Mouse (Mus musculus) regulatory T cell (primary cell): ENCODE results near the gene Dcst1.

ENCODE experiments used
- in situ Hi-C: fragments of 300-600 bp; cut with MboI, MseI; formaldehyde crosslinking; loops from one replicate; pipeline ENCODE4 v1.15.1; 2025; ENCODE audit warnings: high pct_unique_total_duplicates

Gene Dcst1

DNA sequence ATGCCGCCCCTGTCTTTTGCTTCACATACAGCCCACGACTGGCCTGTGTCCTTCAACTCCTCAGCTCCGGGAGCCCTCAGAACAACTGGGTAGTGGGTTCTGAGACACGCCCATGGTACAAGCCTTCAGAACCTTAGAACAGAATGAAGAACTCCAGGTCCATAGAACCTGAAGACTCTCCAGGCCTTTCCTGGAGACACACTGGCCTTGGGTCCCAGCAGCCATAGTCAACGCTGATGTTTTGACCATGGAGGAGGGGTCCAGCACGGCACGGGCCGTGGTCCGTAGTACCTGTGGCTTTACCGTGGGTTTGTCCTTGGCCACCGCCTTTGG, at the start of gene Dcst1:
TSS of gene Dcst1 (minus strand) at position 101 of the 333 bp plus-strand sequence.
- in situ Hi-C loops: no loop called here

DNA sequence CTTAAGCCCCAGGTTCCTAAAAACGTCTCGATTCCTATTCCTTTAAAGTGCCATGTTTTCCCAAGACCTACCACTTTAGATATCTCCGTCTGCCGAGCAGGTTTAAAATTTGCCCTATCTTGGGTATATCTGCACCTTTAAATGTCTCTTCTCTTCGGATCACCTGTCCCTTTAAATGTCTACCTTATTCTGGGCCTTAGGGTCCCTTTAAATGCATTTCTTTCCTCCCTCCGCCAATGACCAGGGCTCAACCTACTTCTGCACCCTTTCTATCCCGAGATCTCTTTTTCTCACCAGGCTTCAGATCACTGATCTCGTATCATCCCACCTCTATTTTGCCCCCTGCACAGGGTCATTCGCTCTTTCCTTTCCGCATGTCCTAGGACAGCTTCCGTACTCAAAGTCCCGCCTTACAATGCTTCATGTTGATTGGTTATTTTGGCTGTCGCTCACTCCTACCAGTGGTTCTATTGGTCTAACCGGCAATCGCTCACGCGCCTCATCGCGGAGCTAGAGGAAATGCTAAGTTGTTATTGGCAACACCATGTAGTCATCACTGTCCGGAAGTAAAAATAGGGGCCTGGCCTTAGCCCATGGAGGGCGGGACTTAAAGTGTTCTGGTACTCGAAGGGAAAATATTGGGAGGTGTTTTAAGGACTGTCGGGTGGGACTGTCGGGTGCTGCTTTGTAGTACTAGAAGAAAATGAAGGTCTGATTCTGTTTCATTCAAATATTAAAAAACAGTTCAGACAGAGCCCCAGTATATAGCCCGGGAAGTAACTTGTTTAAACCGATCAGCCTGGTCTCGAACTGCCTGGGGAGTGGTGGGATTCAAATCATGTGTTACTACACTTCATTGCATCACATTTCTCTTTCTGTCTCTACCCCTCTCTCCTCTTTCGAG, 46.7 kb upstream of the Dcst1 start, which contains the start of gene Flad1:
TSS of gene Flad1 (minus strand) at position 381 of the 904 bp plus-strand sequence.
- in situ Hi-C loops: no loop called here

DNA sequence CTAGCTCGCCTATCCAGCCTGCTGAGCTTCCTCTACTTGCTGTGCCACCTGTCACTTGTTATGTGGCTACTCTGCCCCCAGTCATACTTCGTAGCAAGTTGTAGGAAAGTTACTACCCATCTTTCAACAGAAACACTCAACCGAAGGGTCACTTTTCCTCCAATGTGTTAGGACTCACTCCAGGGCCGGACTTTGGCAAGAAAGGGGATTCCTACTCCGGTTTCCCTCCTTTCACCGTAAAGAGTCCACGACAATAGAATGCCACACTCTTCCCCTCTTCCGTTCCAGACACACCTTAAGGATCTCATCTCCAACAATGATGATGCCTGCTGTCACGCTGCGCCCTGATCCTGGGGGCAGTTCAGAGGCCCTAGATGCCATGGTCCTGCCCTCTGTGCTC, 45.8 kb upstream of the Dcst1 start:
- in situ Hi-C loops: no loop called here

DNA sequence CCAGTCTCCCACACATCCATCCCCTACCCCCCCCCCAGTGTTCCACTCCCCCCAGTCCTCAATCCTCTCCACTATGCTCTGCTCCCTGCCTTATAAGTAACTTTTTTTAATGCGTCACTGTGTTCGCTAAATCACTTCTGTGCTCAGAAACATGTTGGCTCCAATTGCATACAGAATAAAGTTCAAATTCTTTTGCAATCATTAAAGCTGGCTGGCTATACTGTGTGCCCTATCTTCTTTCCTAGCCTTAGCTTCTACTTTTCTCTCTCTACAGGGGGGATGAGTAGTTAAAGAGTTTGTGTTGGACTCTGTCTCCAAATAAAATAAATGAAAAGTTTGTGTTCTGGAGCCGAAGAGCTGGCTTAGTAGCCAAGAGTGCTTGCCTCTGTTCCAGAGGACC, 44.6 kb upstream of the Dcst1 start:
- in situ Hi-C loops: no loop called here

DNA sequence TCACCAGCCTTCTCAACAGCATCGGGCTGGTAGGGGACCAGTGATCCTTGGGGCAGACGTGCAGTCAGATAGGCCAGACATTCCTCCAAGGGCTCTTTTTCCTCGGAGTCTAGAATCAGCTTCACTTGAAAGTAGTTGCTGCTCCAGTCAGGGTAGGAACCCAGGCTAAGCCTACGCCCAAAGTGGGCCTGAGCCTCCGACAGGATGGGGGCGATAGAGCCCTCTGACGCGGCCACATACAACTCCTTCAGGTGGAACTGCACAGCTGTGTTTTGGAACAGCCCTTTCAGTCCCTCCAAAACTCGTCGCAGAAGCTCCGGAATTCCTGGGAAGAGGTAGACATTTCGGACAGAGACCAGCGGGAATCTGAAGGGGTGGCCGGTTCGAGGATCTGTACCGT, 43.4 kb upstream of the Dcst1 start:
- in situ Hi-C loops: no loop called here

DNA sequence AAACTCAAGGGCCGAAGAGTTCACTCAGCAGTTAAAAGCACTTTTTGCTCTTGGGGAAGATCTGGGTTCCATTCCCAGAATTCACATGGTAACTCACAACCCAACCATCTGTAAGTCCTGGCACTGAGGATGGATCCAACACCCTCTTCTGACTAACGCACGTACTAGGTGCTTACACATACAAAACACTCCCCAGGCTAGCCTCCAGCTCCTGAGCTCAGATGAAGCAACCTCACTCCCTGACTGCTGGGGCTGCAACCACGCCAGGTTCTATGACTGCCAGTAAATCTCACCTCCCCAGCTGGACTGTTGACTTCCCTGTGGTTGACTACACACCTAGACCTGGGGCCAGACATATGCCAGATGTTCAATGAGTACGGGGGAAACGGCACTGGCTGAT, 41.8 kb upstream of the Dcst1 start:
- in situ Hi-C loops: no loop called here

DNA sequence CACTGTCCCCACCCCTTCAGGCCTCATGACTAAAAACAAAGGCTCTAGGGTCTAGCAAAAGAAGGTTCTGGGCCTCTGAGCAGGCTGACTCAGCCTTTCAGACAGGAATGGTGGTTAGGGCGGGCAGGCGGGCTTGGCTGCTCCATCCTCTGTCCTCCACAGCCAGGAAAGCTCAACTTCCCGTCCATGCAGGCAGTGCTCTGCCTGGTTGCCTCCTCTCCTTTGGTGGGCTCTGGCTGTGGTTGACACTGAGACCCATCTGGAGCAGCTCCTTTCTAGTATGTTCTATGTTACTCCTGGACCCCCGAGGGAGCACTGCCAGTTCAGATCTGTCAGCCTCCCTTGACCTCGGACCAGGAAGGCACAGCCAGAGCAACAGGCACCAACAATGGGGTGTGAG, 37.6 kb upstream of the Dcst1 start, which contains the start of gene Lenep:
TSS of gene Lenep (minus strand) at position 101 of the 400 bp plus-strand sequence.
- in situ Hi-C loops: no loop called here

DNA sequence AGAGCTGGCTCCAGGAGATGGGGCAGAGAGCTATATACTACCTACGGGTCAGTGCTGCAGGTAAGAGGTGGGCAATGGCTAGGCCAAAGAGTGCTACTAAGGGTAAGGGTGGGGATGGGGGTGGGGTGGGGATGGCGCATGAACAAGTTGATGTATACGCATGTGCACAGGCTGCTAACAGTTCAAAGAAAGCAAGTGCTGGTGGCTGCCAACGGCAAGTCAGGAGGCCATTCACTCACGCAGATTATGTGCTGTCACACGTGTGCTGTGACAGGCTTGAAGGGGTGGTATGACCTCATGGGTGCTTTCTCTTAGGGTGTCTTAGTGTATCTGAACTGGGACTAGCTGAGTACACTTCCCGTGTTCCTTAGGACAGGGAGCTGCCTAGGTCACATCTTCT, 36.3 kb upstream of the Dcst1 start:
- in situ Hi-C loops: no loop called here

GRCm38 (mm10) chr3:89396654-89397005, 31.6 kb upstream of the Dcst1 start:
- in situ Hi-C loops: loop anchor here (10.0 kb wide), 1 partner anchor 882 kb away; no protein-coding TSS in a partner anchor

- in situ Hi-C loops: loop anchor here (10.0 kb wide), 1 partner anchor 881 kb away; no protein-coding TSS in a partner anchor
Measured at GRCm38 (mm10) chr3:89395806-89396653, 31.0 kb upstream of the Dcst1 start.

- in situ Hi-C loops: loop anchor here (10.0 kb wide), 1 partner anchor 881 kb away; no protein-coding TSS in a partner anchor
Measured at GRCm38 (mm10) chr3:89395419-89395805, 30.4 kb upstream of the Dcst1 start.

- in situ Hi-C loops: loop anchor here (10.0 kb wide), 1 partner anchor 880 kb away; no protein-coding TSS in a partner anchor
Measured at GRCm38 (mm10) chr3:89394894-89395256, 29.8 kb upstream of the Dcst1 start.

GRCm38 (mm10) chr3:89394006-89394893, 29.2 kb upstream of the Dcst1 start, which contains the start of gene Zbtb7b:
Zbtb7b (minus strand) TSS chr3:89394776.
- in situ Hi-C loops: loop anchor here (10.0 kb wide), 1 partner anchor 879 kb away; no protein-coding TSS in a partner anchor

- in situ Hi-C loops: loop anchor here (10.0 kb wide), 1 partner anchor 879 kb away; no protein-coding TSS in a partner anchor
Measured at GRCm38 (mm10) chr3:89393605-89394004, 28.6 kb upstream of the Dcst1 start.

DNA sequence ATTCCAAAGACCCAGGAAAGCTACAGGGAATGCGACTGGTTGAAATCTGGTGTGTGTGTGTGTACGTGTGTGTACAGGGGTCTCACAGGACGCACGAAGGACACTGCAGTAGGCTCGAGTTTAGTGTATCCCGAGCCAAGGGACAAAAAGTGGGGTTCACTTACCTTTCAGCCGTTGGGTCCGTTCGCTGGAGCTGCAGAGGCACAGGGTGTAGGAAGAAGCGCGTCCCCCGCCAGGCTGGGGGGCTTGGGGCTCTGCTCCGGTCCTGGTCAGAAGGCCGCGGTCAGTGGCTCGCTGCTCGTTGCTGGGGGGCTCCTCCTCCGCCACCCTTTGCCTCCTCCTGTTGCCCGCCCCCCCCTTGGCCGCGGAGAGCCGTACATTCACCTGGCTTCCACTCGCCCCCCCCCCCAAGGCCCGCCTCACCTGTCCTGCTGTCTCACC, 27.8 kb upstream of the Dcst1 start:
- in situ Hi-C loops: loop anchor here (10.0 kb wide), 1 partner anchor 878 kb away; no protein-coding TSS in a partner anchor

DNA sequence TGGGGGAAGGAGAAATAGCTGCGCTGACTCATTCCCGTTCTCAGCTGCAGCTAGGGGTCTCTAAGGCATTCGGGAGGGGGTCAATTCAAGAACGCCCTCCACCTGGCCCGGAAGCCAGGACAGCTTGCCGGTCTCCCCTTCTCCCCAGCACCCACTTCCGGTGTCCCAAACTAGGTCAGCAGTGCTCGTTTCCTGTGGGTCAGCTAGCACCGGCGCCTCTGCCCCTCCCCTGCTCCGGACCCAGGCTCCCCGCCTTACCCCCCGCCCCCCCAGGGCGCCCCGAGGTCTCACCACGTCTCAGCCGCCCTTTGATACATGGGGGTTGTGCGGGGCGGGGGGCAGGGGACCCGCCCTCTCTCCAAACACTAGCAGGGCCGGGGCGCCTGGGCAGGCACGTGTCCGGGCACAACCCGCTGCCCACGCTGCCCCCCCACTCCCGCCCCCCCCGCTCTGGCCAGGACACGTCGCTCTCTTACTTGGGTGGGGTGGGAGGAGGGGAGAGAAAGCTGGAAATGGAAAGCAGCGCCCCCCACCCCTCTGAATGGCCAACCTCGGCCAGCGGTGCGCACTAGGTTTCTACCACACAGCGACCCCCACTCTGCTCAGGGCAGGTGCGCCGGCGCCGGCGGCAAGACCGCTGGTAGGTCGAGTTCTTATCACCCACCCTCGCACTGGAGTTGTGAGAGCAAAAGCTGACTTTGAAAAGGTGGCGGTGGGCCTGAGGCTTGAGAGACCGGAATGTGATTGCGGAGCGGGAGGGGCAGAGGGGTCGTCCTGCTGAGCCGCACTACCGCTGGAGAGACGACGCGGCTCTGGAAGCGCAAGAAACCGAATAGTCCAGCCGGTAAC, 26.8 kb upstream of the Dcst1 start:
- in situ Hi-C loops: loop anchor here (10.0 kb wide), 1 partner anchor 877 kb away; no protein-coding TSS in a partner anchor

DNA sequence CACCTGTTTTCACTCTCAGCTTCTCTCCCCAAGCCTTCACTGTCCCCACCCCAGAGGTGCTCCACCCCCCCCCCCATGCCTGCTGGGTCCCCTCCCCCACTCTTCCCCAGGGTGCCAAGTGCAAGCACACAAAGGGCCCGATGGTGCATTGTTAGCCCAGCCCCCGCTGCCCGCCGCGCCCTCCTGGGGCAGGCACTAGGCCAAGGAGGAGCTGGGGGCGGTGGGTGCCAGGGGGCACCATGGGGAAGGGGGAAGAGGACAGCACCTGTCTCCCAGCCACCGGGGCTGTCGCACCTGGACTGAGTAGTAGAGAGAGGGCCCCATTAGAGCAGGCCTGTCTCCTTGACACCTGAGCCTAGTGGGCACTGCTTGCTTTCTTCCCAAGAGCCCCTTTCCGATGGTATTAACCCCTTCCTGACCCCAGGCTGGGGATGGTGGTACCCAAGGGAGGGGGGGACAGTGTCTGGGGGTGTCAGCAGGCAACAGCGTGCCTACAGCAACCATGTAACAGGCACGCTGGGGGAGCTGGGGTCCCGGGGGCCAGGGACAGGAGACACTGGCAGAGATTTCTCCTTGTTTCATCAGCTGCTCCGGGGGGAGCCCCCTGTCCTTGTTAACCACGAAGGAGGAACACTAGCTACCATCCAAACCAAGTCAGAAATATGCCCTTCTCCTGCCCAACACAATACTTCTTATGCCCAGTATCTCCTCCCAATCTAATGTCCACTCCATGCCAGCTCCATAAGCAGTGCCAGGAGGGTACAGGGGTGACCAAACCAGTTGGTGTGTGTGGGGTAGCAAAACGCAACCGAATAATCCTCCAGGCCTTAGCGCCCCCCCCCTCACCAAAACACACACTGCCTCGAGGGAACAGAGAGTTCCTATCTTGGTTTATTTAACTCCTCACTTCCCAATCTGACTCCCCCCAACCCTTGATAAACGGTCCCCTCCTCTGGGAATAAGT, 25.9 kb upstream of the Dcst1 start:
- in situ Hi-C loops: loop anchor here (10.0 kb wide), 1 partner anchor 876 kb away; no protein-coding TSS in a partner anchor

- in situ Hi-C loops: loop anchor here (10.0 kb wide), 1 partner anchor 875 kb away; no protein-coding TSS in a partner anchor
Measured at GRCm38 (mm10) chr3:89390111-89390515, 25.1 kb upstream of the Dcst1 start.
